Mouse (Mus musculus) CD4-positive, CD25-positive, alpha-beta regulatory T cell, adult 9 weeks (primary cell): ENCODE results near the gene Cul7. TPM values are rescaled to one million over a fixed set of nuclear protein-coding genes. Genes with fewer than 3 reads are reported as not detected.

Experiments used
- polyA plus RNA-seq: library from polyadenylated mRNA; unstranded; fragments of 100-300 nt; shearing (Covaris generic); gene quantifications from one replicate; pipeline ENCODE4 v1.2.1, GENCODE M21; 2017

Cul7 gene
- polyA plus RNA-seq, result 10.1 TPM

DNA sequence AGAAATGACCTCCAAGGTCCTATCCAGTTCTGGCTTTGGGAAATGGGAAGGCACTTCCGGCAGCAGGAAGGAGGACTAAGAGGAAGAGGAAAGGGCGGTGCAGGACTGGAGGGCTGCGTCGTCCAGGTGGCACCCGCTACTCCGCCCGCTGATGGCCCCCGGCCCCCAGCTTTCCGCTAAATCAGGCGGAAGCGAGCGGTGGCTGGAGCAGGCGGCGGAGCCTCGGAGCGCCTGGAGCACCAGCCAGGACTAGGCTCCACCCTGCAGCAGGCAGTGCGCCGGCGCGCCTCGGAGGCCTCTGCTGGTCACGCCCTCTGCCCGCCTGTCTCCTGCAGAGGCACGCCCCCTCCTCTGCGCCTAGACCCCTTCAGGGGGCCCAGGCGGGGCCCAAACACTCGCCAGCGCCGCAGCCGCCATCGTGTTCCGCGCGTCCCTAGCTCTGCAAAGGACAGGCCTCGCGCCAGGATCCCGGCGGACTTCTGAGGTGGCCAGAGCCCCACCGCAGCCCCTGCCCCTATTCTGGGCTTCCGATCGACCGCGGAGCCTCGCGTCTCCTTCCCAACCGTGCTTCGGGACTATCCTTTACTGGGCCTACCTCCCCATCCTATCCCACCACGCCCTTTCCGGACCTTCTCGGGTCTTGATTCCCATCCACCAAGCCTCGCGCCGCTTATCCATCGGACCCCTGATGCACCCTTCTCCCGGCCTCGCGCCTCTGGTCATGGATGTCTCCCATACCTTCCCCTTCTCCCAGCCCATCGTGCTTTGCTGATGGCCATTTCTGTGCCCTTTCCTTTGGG lies at the start of gene Cul7:
Gene Cul7 (plus strand): TSS at position 106 of the 800 bp plus-strand sequence.

DNA sequence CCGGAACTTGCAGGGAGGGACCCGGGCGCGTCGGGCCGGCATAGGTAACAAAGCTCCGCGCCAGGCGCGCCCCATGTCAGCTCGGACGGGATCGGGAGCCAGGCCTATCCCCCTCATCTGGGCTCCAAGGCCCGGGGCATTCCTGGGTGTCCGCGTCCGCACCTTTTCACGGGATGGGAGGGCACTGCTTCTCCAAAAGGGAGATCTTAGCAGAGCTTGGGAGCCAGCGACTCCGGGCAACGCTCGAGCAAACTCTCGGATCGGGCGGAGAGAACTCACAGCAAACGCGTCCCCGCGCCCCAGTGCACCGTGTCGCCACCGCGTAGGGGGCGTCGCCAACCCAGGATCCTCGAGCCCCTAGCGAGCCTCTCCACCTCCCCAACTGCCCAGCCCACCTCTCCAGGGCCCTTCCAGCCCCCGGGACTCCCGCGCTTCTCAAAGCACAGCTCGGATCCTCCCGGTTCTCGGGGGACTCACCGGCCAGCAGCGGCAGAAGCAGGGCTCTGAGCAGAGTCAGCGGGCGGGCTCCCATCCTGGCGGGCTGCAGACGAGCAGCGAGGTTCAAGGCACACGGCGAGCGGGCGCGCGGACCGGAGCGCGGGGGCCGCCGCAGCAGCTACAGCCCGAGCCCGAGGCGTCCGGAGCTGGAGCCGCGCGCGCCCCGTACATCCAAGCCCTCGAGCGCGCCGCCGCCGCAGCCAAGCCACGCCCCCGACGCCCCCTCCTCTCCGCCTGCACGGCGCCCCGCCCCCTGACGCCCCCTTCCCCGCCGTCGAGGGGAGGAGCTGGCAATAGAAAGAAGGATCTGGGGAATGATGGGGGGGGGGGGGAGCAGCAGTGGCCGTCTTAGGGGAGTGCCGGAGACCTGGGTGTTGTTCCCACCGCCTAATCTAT lies 21.1 kb upstream of the Cul7 start, which contains the start of gene Ptk7:
Gene Ptk7 (minus strand): TSS at position 714 of the 894 bp plus-strand sequence.

GRCm38 (mm10) chr17:46645561-46646321 lies 4.4 kb upstream of the Cul7 start, which contains the start of the genes Klc4 and Mrpl2:
TSS of gene Klc4 (minus strand) at chr17:46646022.
TSS of gene Mrpl2 (plus strand) at chr17:46646229.

GRCm38 (mm10) chr17:46673850-46674529 lies 23.9 kb downstream of the Cul7 start, which contains the start of gene Rrp36:
TSS of gene Rrp36 (minus strand) at chr17:46674352.

GRCm38 (mm10) chr17:46678416-46678815 lies 28.3 kb downstream of the Cul7 start, which contains the start of gene Mea1:
TSS of gene Mea1 (plus strand) at chr17:46678793.

GRCm38 (mm10) chr17:46680760-46681373 lies 30.7 kb downstream of the Cul7 start, which contains the start of gene Klhdc3:
TSS of gene Klhdc3 (minus strand) at chr17:46680914.

DNA sequence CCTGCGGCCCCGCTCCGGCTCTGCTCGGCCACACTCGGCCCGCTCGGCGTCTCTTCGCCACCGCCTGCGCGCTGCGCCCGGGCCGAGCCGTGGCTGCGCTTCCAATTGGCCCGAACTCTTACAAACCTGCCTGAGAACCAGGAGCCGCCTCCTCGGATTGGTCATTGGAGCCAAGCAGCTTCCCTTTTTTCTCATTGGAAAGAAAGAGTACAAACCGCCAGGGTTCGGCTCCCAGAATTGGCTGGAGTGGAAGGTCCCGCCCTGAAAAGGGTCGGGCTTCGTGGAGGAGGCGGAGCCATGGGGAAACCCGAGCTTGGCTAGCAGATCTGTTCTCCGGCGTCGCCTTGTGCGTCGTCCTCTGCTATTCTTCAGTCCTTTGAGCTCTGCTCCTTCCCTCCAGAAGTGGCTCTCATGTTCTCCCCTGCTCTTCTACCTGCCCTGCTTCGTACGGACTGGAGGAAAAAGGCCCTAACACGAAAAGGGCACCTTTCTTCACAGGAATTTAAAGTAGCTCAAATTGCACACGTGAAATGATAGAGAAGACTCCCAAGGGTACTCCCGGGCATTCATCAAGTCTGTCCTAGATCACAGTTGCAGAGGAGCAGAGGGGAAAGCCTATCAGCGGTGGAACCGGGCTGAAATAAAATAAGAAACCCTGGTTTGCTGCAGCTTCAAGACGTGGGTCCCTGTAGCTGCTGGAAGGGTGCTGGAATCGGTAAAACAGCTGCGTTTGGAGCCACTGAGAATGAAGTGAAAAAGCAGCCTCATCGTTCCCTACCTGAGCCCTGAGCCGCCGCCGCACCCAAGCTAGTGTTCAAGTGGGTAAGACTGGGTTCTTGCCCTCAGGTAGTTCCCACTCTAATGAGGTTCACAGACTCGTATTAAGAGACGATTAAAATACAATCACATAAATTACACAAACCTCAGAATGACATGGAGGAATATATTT lies 55.0 kb downstream of the Cul7 start, which contains the start of gene Ppp2r5d:
Gene Ppp2r5d (minus strand): TSS at position 225 of the 949 bp plus-strand sequence.

GRCm38 (mm10) chr17:46710959-46711597 lies 60.9 kb downstream of the Cul7 start, which contains the start of gene Pex6:
TSS of gene Pex6 (plus strand) at chr17:46711463.

Other genes with a start within 250 kb of the Cul7 start
- gene Crip3, start 221.4 kb upstream of the Cul7 start, polyA plus RNA-seq, result not detected
- gene Slc22a7, start 211.9 kb upstream of the Cul7 start, polyA plus RNA-seq, result not detected
- 0.31 TPM for gene Ttbk1, start 162.7 kb upstream of the Cul7 start, polyA plus RNA-seq
- 6.6 TPM for gene Dnph1, start 153.6 kb upstream of the Cul7 start, polyA plus RNA-seq
- 10.7 TPM for gene Cul9, start 103.9 kb upstream of the Cul7 start, polyA plus RNA-seq
- 2.2 TPM for gene Srf, start 94.2 kb upstream of the Cul7 start, polyA plus RNA-seq
- gene Ptk7, start 20.8 kb upstream of the Cul7 start, polyA plus RNA-seq, result not detected
- 28.2 TPM for gene Klc4, start 4.3 kb upstream of the Cul7 start, polyA plus RNA-seq
- gene Mrpl2, start 4.1 kb upstream of the Cul7 start, polyA plus RNA-seq, result 81.5 TPM
- gene Rrp36, start 24.0 kb downstream of the Cul7 start, polyA plus RNA-seq, result 79.3 TPM
- gene Mea1, start 28.5 kb downstream of the Cul7 start, polyA plus RNA-seq, result 182 TPM
- gene Klhdc3, start 30.6 kb downstream of the Cul7 start, polyA plus RNA-seq, result 91.9 TPM
- 51.8 TPM for gene Ppp2r5d, start 54.8 kb downstream of the Cul7 start, polyA plus RNA-seq
- 2.9 TPM for gene Pex6, start 61.1 kb downstream of the Cul7 start, polyA plus RNA-seq
- gene Gnmt, start 78.8 kb downstream of the Cul7 start, polyA plus RNA-seq, result 0.61 TPM
- gene Cnpy3, start 101.9 kb downstream of the Cul7 start, polyA plus RNA-seq, result 58.4 TPM
- not detected for gene Ptcra, start 113.4 kb downstream of the Cul7 start, polyA plus RNA-seq
- gene 2310039H08Rik, start 122.3 kb downstream of the Cul7 start, polyA plus RNA-seq, result 38.6 TPM
- 181 TPM for gene Rpl7l1, start 132.3 kb downstream of the Cul7 start, polyA plus RNA-seq
- gene Bicral, start 208.1 kb downstream of the Cul7 start, polyA plus RNA-seq, result 16.8 TPM
- 10.0 TPM for gene Tbcc, start 240.3 kb downstream of the Cul7 start, polyA plus RNA-seq